ENCODE assay signal across 11 mouse cellular contexts in genomic region chr2:181692304-181692703, GRCm38 (mm10). TPM values are rescaled to one million over a fixed set of nuclear protein-coding genes. Genes with fewer than 3 reads are reported as not detected.
A peak's percentile ranks its signal among the peaks of the same experiment; 100 is the strongest.
DNase-seq lines count a peak whose midpoint lies in the region; ATAC-seq and TF ChIP-seq lines count a peak whose summit lies in the region.
"Had no signal": no experiment of that assay in that cellular context is flagged by ENCODE, and none has a peak within 500 bp of the region (broad histone marks: within the 10 kb centered on the region; RNA-seq: fewer than 3 reads in every experiment).

No protein-coding gene starts in this region.

- peak overlapping the region; percentile 91; the same call in 1 of the 2 replicates for H3K4me2 ChIP-seq in heart, embryonic 14.5 days (ENCODE audit: low read length)
- peak overlapping the region; percentile 87 for H3K4me2 ChIP-seq in hindbrain, embryonic 14.5 days (replicated peaks)

- intact Hi-C loops in heart, postnatal 25 days (cut with DNase I): no loop called here

- peaks cover 24% of the 10 kb centered on the region for H3K36me3 ChIP-seq in heart, embryonic 14.5 days (ENCODE audit: control insufficient read depth, insufficient read depth, low read length)
- peaks cover 24% of the 10 kb centered on the region for H3K36me3 ChIP-seq in hindbrain, embryonic 14.5 days (replicated peaks; ENCODE audit: control insufficient read depth, insufficient read depth)
- peaks cover 24% of the 10 kb centered on the region for H3K36me3 ChIP-seq in midbrain, embryonic 10.5 days

- no peaks in the 10 kb centered on the region for H3K27me3 ChIP-seq in heart, embryonic 14.5 days (ENCODE audit: control insufficient read depth, insufficient read depth, low read length)
- H3K27me3 ChIP-seq in hindbrain, embryonic 14.5 days (ENCODE audit: control insufficient read depth, insufficient read depth, low read length): no peaks in the 10 kb centered on the region
- H3K27me3 ChIP-seq in midbrain, embryonic 10.5 days (ENCODE audit: low read depth, poor library complexity, severe bottlenecking): peaks cover 25% of the 10 kb centered on the region

- H3K27ac ChIP-seq in heart, embryonic 14.5 days (replicated peaks in 1 of 2; ENCODE audit: control insufficient read depth in 1 of 2, insufficient read depth in 1 of 2, low read depth in 2 of 2, low read length in 2 of 2): no peak overlapping the region
- H3K27ac ChIP-seq in bone marrow macrophage, adult 2 months (ENCODE audit: insufficient read depth, low read depth, low read length): peak overlapping the region; percentile 96; the same call in 1 of the 2 replicates
- H3K27ac ChIP-seq in hindbrain, embryonic 14.5 days: no peak overlapping the region
- H3K27ac ChIP-seq in midbrain, embryonic 10.5 days (replicated peaks): no peak overlapping the region

- TF ChIP-seq POLR2A in bone marrow macrophage, adult 2 months (IDR thresholded peaks at IDR 0.05; ENCODE audit: borderline replicate concordance, low read depth, low read length): no peak

- WGBS in heart, embryonic 14.5 days: 91% methylated on average over 3 of the region's 3 CpGs
- 94% methylated on average over 3 of the region's 3 CpGs for WGBS in hindbrain, embryonic 14.5 days
- 90% methylated on average over 3 of the region's 3 CpGs for WGBS in midbrain, embryonic 10.5 days

- no peak for DNase-seq in heart, postnatal 25 days (ENCODE audit: low spot score)
- DNase-seq in hindbrain, embryonic 14.5 days (ENCODE audit: low spot score): no peak
- no peak for DNase-seq in midbrain, embryonic 10.5 days (ENCODE audit: low spot score)
- DNase-seq in right cerebral cortex, postnatal 14 days: no peak
- no peak for DNase-seq in gastrocnemius, adult 18-20 months (ENCODE audit: low spot score)
- DNase-seq: adrenal gland, postnatal 14 days had no signal

- H3K9me3 ChIP-seq in heart, embryonic 14.5 days (ENCODE audit: control insufficient read depth, low read length): no peaks in the 10 kb centered on the region
- H3K9me3 ChIP-seq in hindbrain, embryonic 14.5 days (ENCODE audit: control insufficient read depth, low read length): no peaks in the 10 kb centered on the region
- H3K9me3 ChIP-seq in midbrain, embryonic 10.5 days (replicated peaks): no peaks in the 10 kb centered on the region

- H3K4me1 ChIP-seq in heart, embryonic 14.5 days (ENCODE audit: control insufficient read depth in 2 of 2, insufficient read depth in 2 of 2, low read length in 2 of 2): peaks cover 4 to 8% of the 10 kb centered on the region in 2 experiments; a peak in 3 of 4 replicates
- H3K4me1 ChIP-seq in bone marrow macrophage, adult 2 months (ENCODE audit: control insufficient read depth, insufficient read depth, low read length): peaks cover 32% of the 10 kb centered on the region
- peaks cover 10% of the 10 kb centered on the region for H3K4me1 ChIP-seq in hindbrain, embryonic 14.5 days (replicated peaks; ENCODE audit: control insufficient read depth, insufficient read depth, low read length)
- H3K4me1 ChIP-seq in midbrain, embryonic 10.5 days: peaks cover 31% of the 10 kb centered on the region

- H3K9ac ChIP-seq in heart, embryonic 14.5 days (ENCODE audit: low read length): no peak overlapping the region; the same call in 1 of the 2 replicates
- H3K9ac ChIP-seq in hindbrain, embryonic 14.5 days: peak overlapping the region; percentile 81; the same call in 1 of the 2 replicates

- no peak for TF ChIP-seq CTCF in bone marrow macrophage, adult 2 months (IDR thresholded peaks at IDR 0.05; ENCODE audit: low read depth, low read length)

- H3K4me3 ChIP-seq in heart, embryonic 14.5 days (ENCODE audit: control insufficient read depth in 1 of 2, insufficient read depth in 1 of 2, low read depth in 1 of 2, low read length in 2 of 2): no peak overlapping the region
- H3K4me3 ChIP-seq in bone marrow macrophage, adult 2 months (ENCODE audit: insufficient read depth, low read length): peak overlapping the region; percentile 86
- no peak overlapping the region for H3K4me3 ChIP-seq in hindbrain, embryonic 14.5 days (replicated peaks; ENCODE audit: low read length)
- peak overlapping the region; percentile 72; the same call in 1 of the 2 replicates for H3K4me3 ChIP-seq in midbrain, embryonic 10.5 days

- no peak for ATAC-seq in heart, embryonic 14.5 days (ENCODE audit: insufficient number of reproducible peaks, insufficient read depth, low FRiP score, low read depth)
- no peak for ATAC-seq in hindbrain, embryonic 14.5 days (ENCODE audit: low FRiP score)
- no peak for ATAC-seq in erythroid progenitor cell, adult 5-6 weeks (replicated peaks; ENCODE audit: low FRiP score, poor library complexity, severe bottlenecking)

RNA-seq across cellular contexts. Expression of gene Rgs19, which starts 1.5 kb away (rescaled TPM):
- 42.8 and 44.2 TPM in 2 replicates for polyA plus RNA-seq in heart, embryonic 14.5 days (2014; fragmentation: Nextera tagmentation; extraction: Ambion mirVana)
- total RNA-seq in heart, postnatal 25 days (2021): 1 to 10 TPM; 5.8 to 7.7 TPM
- 155 and 173 TPM in 2 replicates for polyA plus RNA-seq in bone marrow macrophage, adult 2 months (2012; ENCODE audit: insufficient read depth, insufficient read length, missing spikeins)
- polyA plus RNA-seq in hindbrain, embryonic 14.5 days (2014; fragmentation: Nextera tagmentation; extraction: Ambion mirVana): 69.0 and 73.0 TPM in 2 replicates
- polyA plus RNA-seq in midbrain, embryonic 10.5 days (2016; fragmentation: Nextera tagmentation; extraction: Ambion mirVana): 74.5 and 81.1 TPM in 2 replicates
- 1 to 10 TPM; 2.4 to 4.3 TPM for total RNA-seq in gastrocnemius, adult 18-20 months (2021)
- total RNA-seq in erythroid progenitor cell, adult 5-6 weeks (2015; ENCODE audit: low replicate concordance): 84.0 and 98.9 TPM in 2 replicates
- 17.1 and 33.1 TPM in 2 replicates for total RNA-seq in erythroid progenitor cell, adult 5-6 weeks (2017; ENCODE audit: low replicate concordance)

RNA-seq across cellular contexts. Expression of gene Lkaaear1, which starts 5.9 kb away (rescaled TPM):
- not detected in 2 replicates for polyA plus RNA-seq in heart, embryonic 14.5 days (2014; fragmentation: Nextera tagmentation; extraction: Ambion mirVana)
- total RNA-seq in heart, postnatal 25 days (2021): not detected
- polyA plus RNA-seq in bone marrow macrophage, adult 2 months (2012; ENCODE audit: insufficient read depth, insufficient read length, missing spikeins): not detected in 2 replicates
- not detected in 2 replicates for polyA plus RNA-seq in hindbrain, embryonic 14.5 days (2014; fragmentation: Nextera tagmentation; extraction: Ambion mirVana)
- polyA plus RNA-seq in midbrain, embryonic 10.5 days (2016; fragmentation: Nextera tagmentation; extraction: Ambion mirVana): not detected in 2 replicates
- not detected for total RNA-seq in gastrocnemius, adult 18-20 months (2021)
- not detected in 2 replicates for total RNA-seq in erythroid progenitor cell, adult 5-6 weeks (2015; ENCODE audit: low replicate concordance)
- total RNA-seq in erythroid progenitor cell, adult 5-6 weeks (2017; ENCODE audit: low replicate concordance): not detected in 2 replicates
- total RNA-seq: adrenal gland, postnatal 14 days had no signal
- polyA plus RNA-seq: erythroblast, embryonic 14.5 days; large intestine, adult 2 months had no signal

RNA-seq across cellular contexts. Expression of gene Tcea2, which starts 12.2 kb away (rescaled TPM):
- 20.5 and 21.8 TPM in 2 replicates for polyA plus RNA-seq in heart, embryonic 14.5 days (2014; fragmentation: Nextera tagmentation; extraction: Ambion mirVana)
- total RNA-seq in heart, postnatal 25 days (2021): 1 to 10 TPM; 5.8 to 6.4 TPM
- 4.4 and 7.0 TPM in 2 replicates for polyA plus RNA-seq in bone marrow macrophage, adult 2 months (2012; ENCODE audit: insufficient read depth, insufficient read length, missing spikeins)
- 40.6 and 50.4 TPM in 2 replicates for polyA plus RNA-seq in hindbrain, embryonic 14.5 days (2014; fragmentation: Nextera tagmentation; extraction: Ambion mirVana)
- 14.5 and 18.0 TPM in 2 replicates for polyA plus RNA-seq in midbrain, embryonic 10.5 days (2016; fragmentation: Nextera tagmentation; extraction: Ambion mirVana)
- total RNA-seq in gastrocnemius, adult 18-20 months (2021): 1 to 10 TPM; 6.6 to 6.9 TPM
- total RNA-seq in erythroid progenitor cell, adult 5-6 weeks (2015; ENCODE audit: low replicate concordance): 2.2 TPM in 1 of 2 replicates, not detected in the other
- 1.9 TPM in 1 of 2 replicates, not detected in the other for total RNA-seq in erythroid progenitor cell, adult 5-6 weeks (2017; ENCODE audit: low replicate concordance)
- polyA plus RNA-seq: erythroblast, embryonic 14.5 days had no signal

RNA-seq across cellular contexts. Expression of gene Sox18, which starts 20.9 kb away (rescaled TPM):
- polyA plus RNA-seq in heart, embryonic 14.5 days (2014; fragmentation: Nextera tagmentation; extraction: Ambion mirVana): 44.1 and 49.2 TPM in 2 replicates
- 10 to 100 TPM; 40.2 to 56.9 TPM for total RNA-seq in heart, postnatal 25 days (2021)
- polyA plus RNA-seq in bone marrow macrophage, adult 2 months (2012; ENCODE audit: insufficient read depth, insufficient read length, missing spikeins): not detected in 2 replicates
- 19.3 and 20.9 TPM in 2 replicates for polyA plus RNA-seq in hindbrain, embryonic 14.5 days (2014; fragmentation: Nextera tagmentation; extraction: Ambion mirVana)
- 17.6 and 18.8 TPM in 2 replicates for polyA plus RNA-seq in midbrain, embryonic 10.5 days (2016; fragmentation: Nextera tagmentation; extraction: Ambion mirVana)
- 10 to 100 TPM in 1 of 2 experiments, 1 to 10 TPM in 1; 9.7 to 22.1 TPM for total RNA-seq in gastrocnemius, adult 18-20 months (2021)
- not detected in 2 replicates for total RNA-seq in erythroid progenitor cell, adult 5-6 weeks (2015; ENCODE audit: low replicate concordance)
- total RNA-seq in erythroid progenitor cell, adult 5-6 weeks (2017; ENCODE audit: low replicate concordance): not detected in 2 replicates

RNA-seq across cellular contexts. Expression of gene Oprl1, which starts 22.5 kb away (rescaled TPM):
- polyA plus RNA-seq in heart, embryonic 14.5 days (2014; fragmentation: Nextera tagmentation; extraction: Ambion mirVana): 3.1 and 4.1 TPM in 2 replicates
- not detected for total RNA-seq in heart, postnatal 25 days (2021)
- not detected in 2 replicates for polyA plus RNA-seq in bone marrow macrophage, adult 2 months (2012; ENCODE audit: insufficient read depth, insufficient read length, missing spikeins)
- polyA plus RNA-seq in hindbrain, embryonic 14.5 days (2014; fragmentation: Nextera tagmentation; extraction: Ambion mirVana): 102 and 108 TPM in 2 replicates
- polyA plus RNA-seq in midbrain, embryonic 10.5 days (2016; fragmentation: Nextera tagmentation; extraction: Ambion mirVana): 6.4 and 14.5 TPM in 2 replicates
- total RNA-seq in gastrocnemius, adult 18-20 months (2021): not detected
- total RNA-seq in erythroid progenitor cell, adult 5-6 weeks (2015; ENCODE audit: low replicate concordance): not detected in 2 replicates
- not detected in 2 replicates for total RNA-seq in erythroid progenitor cell, adult 5-6 weeks (2017; ENCODE audit: low replicate concordance)
- polyA plus RNA-seq: erythroblast, embryonic 14.5 days had no signal

Comparison
In these comparisons a context has a peak if more than half of its experiments do, and no peak if none do; other contexts are left out.
1. H3K4me3 ChIP-seq: peak in bone marrow macrophage, adult 2 months (single experiment) and midbrain, embryonic 10.5 days (single experiment); none in heart, embryonic 14.5 days (0 of 2) and hindbrain, embryonic 14.5 days (single experiment).